Mouse (Mus musculus) liver, adult 2 months (tissue): ENCODE data around the gene Slc10a7. TPM values are rescaled to one million over a fixed set of nuclear protein-coding genes. Genes with fewer than 3 reads are reported as not detected.

Source experiments
- DNase-seq: peaks from one replicate; pipeline ENCODE4 v3.0.0-alpha.2; 2011; ENCODE audit warnings: low read depth, low spot score; ENCODE audit errors: extremely low read depth
- H3K27ac ChIP-seq: fragments of 200-500 bp; replicated peaks from 2 replicates; pipeline ENCODE4 v1.5.1; 2012; ENCODE audit warnings: low read depth, mild to moderate bottlenecking, control low read depth, inconsistent platforms, low read length; ENCODE audit not compliant: insufficient read depth
- H3K27me3 ChIP-seq: fragments of 200-500 bp; 2 replicates; pipeline ENCODE4 v1.6.1; 2012; ENCODE audit warnings: mild to moderate bottlenecking, moderate library complexity, low read length, inconsistent platforms; ENCODE audit not compliant: control insufficient read depth, insufficient read depth
- H3K36me3 ChIP-seq: fragments of 200-500 bp; 2 replicates; pipeline ENCODE4 v1.6.1; 2012; ENCODE audit warnings: low read length, inconsistent platforms; ENCODE audit not compliant: control insufficient read depth, insufficient read depth
- H3K4me1 ChIP-seq: fragments of 200-500 bp; 2 replicates; pipeline ENCODE4 v1.6.1; 2011; ENCODE audit warnings: low read length; ENCODE audit not compliant: control insufficient read depth, insufficient read depth
- H3K4me3 ChIP-seq: fragments of 200-500 bp; 2 replicates; pipeline ENCODE4 v1.5.1; 2011; ENCODE audit warnings: low read depth, mild to moderate bottlenecking, control low read depth, low read length, moderate library complexity; ENCODE audit not compliant: insufficient read depth
- H3K79me2 ChIP-seq: fragments of 200-500 bp; 2 replicates; pipeline ENCODE4 v1.6.1; 2012; ENCODE audit warnings: inconsistent platforms, mild to moderate bottlenecking, low read length, moderate library complexity; ENCODE audit not compliant: control insufficient read depth, insufficient read depth
- H3K9ac ChIP-seq: fragments of 200-500 bp; 2 replicates; pipeline ENCODE4 v1.6.1; 2012; ENCODE audit warnings: low read depth, mild to moderate bottlenecking, control low read depth, inconsistent platforms, low read length
- CTCF ChIP-seq: fragments of 200-500 bp; IDR thresholded peaks from 2 replicates; pipeline ENCODE4 v1.5.1; 2011; ENCODE audit warnings: low read depth, low read length, control low read depth
- POLR2A ChIP-seq: fragments of 200-500 bp; IDR thresholded peaks from 2 replicates; pipeline ENCODE4 v1.6.1; 2011; ENCODE audit warnings: low read length, control low read depth; ENCODE audit not compliant: insufficient read depth; ENCODE audit errors: extremely low read depth
- WGBS: fragments of 180-500 bp; shearing (Covaris S2); methylation state at CpG from one replicate; pipeline ENCODE4 v1.1.7; 2018; 5-methylcytosine and 5-hydroxymethylcytosine counted together
- polyA plus RNA-seq: library from polyadenylated mRNA; depleted of rRNA; stranded (reverse); fragments of >200 nt; gene quantifications from 2 replicates; pipeline ENCODE4 v1.2.3, GENCODE M21; 2012
- total RNA-seq: library from RNA; depleted of rRNA; stranded (reverse); fragments of >200 nt; gene quantifications from 2 replicates; pipeline ENCODE4 v1.2.3, GENCODE M21; 2014

The Slc10a7 gene
- total and polyA plus RNA-seq, 2 experiments, result 6.3 to 6.6 TPM

DNA sequence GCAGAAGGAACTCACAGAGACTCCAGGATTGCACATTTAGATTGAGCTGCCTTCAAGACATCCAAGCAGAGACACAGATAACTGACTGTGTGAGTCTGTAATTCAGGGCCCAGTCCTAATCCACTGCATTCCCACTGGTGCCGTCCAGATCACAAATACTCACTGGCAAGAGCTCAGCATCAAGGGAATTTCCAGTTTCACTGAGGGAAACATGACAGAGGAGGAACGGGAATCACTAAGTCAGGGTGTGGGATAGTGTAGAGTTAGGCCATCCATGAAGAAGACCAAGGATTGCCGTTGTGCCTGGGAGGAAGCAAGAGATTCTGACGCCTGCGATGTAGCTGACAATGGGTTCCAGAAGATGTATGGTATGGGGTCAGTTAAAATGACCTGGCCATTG is 159.1 kb downstream of the Slc10a7 start:
- Histone ChIP-seq H3K27ac (no peak overlapping the region), H3K4me3 (no peak overlapping the region), H3K9ac (no peak overlapping the region), H3K79me2 (no peaks in the 10 kb centered on the region), H3K27me3 (no peaks in the 10 kb centered on the region), H3K36me3 (peaks cover 1% of the 10 kb centered on the region; the same call in 1 of the 2 replicates), H3K4me1 (no peaks in the 10 kb centered on the region)
- DNase-seq, result no peak
- 94% methylated on average over 5 of the region's 5 CpGs for WGBS
- no peak for TF ChIP-seq CTCF
- no peak for TF ChIP-seq POLR2A

- H3K27me3 ChIP-seq, result no peaks in the 10 kb centered on the region
- whole genome bisulfite sequencing, result 95% methylated on average over 7 of the region's 7 CpGs
- peaks cover 1% of the 10 kb centered on the region; the same call in 1 of the 2 replicates for H3K36me3 ChIP-seq
- H3K4me1 ChIP-seq, result no peaks in the 10 kb centered on the region
- no peak for DNase-seq
- H3K27ac ChIP-seq, result no peak overlapping the region
- no peaks in the 10 kb centered on the region for H3K79me2 ChIP-seq
- no peak overlapping the region for H3K4me3 ChIP-seq
- TF ChIP-seq POLR2A, result no peak
- TF ChIP-seq CTCF, result no peak
- no peak overlapping the region for H3K9ac ChIP-seq
Measured at GRCm38 (mm10) chr8:78670241-78670640, 161.1 kb downstream of the Slc10a7 start.

DNA sequence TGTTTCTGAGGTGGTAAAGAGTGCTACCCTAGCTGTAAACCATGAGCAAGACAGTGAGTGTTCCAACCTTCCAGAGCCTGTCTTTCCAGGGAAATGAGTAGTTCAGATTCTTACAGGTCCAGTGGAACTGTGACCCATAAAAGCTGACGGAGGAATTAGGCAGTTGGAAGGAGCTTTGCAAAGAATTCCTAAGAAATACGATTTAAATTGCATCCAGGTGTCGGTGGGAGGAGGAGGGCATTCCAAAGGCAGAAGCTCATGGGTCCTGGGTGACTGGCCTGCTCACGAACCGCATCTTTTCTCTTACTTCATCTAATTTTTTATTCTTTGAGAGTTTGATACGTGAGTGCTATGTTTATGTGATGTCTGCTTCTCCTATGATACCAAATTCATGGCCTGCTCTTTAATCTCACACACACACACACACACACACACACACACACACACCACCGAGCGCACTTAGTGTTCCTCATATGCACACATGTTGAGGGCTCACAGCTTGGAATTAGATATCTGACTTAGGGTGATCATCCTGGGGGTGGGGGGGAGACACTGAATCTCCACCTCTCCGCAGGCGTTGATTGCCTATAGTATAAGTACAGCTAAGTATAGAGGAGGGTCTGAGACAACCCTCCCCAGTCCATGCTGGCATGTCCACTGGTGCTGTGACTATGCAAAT is 169.5 kb downstream of the Slc10a7 start:
- WGBS, result 94% methylated on average over 10 of the region's 10 CpGs
- DNase-seq, result no peak
- no peak overlapping the region for H3K4me3 ChIP-seq
- H3K79me2 ChIP-seq, result no peaks in the 10 kb centered on the region
- no peak for TF ChIP-seq POLR2A
- TF ChIP-seq CTCF, result no peak
- H3K9ac ChIP-seq, result no peak overlapping the region
- H3K27me3 ChIP-seq, result no peaks in the 10 kb centered on the region
- H3K36me3 ChIP-seq, result no peaks in the 10 kb centered on the region
- H3K4me1 ChIP-seq, result no peaks in the 10 kb centered on the region
- no peak overlapping the region for H3K27ac ChIP-seq

- Histone ChIP-seq H3K4me1 (no peaks in the 10 kb centered on the region), H3K9ac (no peak overlapping the region), H3K27ac (no peak overlapping the region), H3K27me3 (no peaks in the 10 kb centered on the region), H3K4me3 (no peak overlapping the region), H3K36me3 (peaks cover 5% of the 10 kb centered on the region), H3K79me2 (0 out of 2 replicates have a peak, but pooled peaks cover 2% of the 10 kb centered on the region)
- WGBS, result 92% methylated on average over 10 of the region's 10 CpGs
- no peak for TF ChIP-seq CTCF
- TF ChIP-seq POLR2A, result no peak
- no peak for DNase-seq
Measured at GRCm38 (mm10) chr8:78690795-78691194, 181.6 kb downstream of the Slc10a7 start.

- DNase-seq, result no peak
- no peaks in the 10 kb centered on the region for H3K79me2 ChIP-seq
- 97% methylated on average over 14 of the region's 14 CpGs for WGBS
- TF ChIP-seq POLR2A (no peak), CTCF (no peak)
- no peak overlapping the region for H3K9ac ChIP-seq
- H3K4me3 ChIP-seq, result no peak overlapping the region
- no peaks in the 10 kb centered on the region for H3K4me1 ChIP-seq
- H3K27ac ChIP-seq, result no peak overlapping the region
- H3K27me3 ChIP-seq, result no peaks in the 10 kb centered on the region
- H3K36me3 ChIP-seq, result peaks cover 17% of the 10 kb centered on the region
Measured at GRCm38 (mm10) chr8:78698331-78698741, 189.2 kb downstream of the Slc10a7 start.
